Mouse (Mus musculus) adipocyte (in vitro differentiated cells): ENCODE measurements around the gene Foxp1.

Experiments
- DNase-seq: peaks from one replicate; pipeline ENCODE4 v3.0.0-alpha.2; 2016; ENCODE audit warnings: low spot score

Foxp1 gene

GRCm38 (mm10) chr6:99206437-99206870 lies 316.1 kb downstream of the Foxp1 start:
- DNase-seq: no peak

GRCm38 (mm10) chr6:99205587-99206436 lies 316.7 kb downstream of the Foxp1 start:
- no peak for DNase-seq

- no peak for DNase-seq
These were observed 317.5 kb downstream of the Foxp1 start for GRCm38 (mm10) chr6:99204780-99205586.

DNA sequence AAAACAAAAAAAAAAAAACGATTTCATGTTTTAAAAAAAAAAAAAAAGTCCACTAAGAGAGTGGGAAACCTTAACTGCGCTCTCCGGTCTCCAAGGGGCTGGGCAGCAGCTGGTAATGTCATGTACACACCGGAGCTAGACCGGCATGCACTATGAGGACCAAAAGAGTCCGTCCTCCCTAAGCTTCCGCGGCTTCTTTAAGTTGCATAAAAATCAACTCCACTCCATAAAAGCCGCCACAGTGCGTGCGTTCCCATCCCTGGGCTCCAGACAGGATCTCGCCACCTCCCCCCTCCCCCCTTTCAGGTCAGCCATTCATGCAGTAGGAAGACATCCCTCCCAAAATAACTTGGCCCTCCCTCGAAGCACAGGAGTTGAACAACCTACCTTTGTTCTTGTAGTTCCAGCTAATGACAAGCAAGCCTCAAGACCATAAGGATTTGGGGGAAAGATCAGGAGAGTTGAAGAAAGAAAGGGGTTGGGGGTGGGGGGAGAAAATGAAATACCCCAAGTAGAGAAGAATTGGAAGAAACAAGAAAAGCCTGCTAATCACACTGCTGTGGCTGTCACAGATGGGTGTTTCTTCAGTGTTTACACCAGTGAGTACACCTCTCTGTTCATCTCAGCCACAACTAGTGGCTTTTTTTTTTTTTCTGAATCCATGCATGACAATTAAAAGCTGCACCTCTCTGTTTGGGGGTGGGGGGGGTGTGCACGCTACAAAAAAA lies 318.3 kb downstream of the Foxp1 start:
- no peak for DNase-seq

DNA sequence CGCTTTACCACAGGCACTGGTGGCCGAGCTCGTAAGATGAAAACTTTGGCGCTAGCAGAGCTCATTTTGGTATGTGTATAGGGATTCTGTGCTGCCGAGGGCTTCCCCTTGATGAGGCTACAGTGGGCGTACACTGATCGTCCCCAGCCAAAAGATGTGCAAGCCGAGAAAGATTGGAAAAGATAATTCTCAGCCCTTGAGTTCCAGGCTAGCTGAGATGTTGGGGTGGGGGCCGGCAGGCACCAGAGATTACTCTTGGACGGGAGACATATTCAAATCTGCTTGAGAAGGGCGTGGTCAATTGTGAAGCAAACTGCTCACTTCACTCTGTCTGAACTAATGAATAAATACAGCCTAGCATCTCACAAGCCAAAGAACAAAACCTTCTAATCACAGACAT lies 319.3 kb downstream of the Foxp1 start:
- DNase-seq: no peak

DNA sequence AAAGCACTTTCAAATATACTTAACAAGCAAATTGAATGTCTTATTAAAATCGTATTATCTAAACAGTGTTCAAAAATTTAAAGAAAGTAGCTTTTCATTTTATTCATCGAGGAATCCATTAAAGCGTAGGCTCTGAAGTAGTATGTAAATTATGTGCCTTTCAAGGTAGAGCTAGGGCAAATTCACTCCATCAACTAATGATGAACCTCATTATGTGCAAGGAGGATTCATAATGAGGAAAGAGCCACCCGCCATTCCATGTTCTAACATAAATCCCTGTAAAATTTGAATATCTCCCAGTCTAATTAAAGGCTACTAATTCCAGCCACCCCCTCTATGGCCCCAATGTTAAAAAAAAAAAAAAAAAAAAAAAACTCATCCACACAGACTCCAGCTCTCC lies 319.7 kb downstream of the Foxp1 start:
- DNase-seq: no peak

DNA sequence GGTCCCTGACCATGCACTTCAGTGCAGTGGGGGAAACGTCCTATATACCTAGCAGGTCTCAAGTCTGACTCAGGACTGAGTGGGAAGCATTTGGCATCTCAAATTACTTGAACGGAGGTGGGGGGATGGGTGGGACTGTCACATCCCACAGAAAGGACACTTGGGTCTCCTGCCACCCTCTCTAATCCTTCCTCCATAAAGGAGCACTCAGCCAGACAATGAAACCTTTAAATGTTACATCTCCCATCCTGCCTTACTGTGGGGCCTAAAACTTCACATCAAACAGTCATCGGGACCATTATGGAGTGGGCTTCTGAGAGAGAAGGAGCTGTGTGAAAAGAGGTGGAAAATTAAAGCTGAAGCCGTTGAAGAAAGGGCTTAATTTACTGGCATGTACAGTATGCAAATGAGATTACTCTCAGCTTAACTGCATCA lies 321.2 kb downstream of the Foxp1 start:
- no peak for DNase-seq

GRCm38 (mm10) chr6:99200656-99201055 lies 321.9 kb downstream of the Foxp1 start:
- DNase-seq: no peak

- no peak for DNase-seq
These were observed 323.2 kb downstream of the Foxp1 start for GRCm38 (mm10) chr6:99199277-99199676.

GRCm38 (mm10) chr6:99193697-99194096 lies 328.8 kb downstream of the Foxp1 start:
- DNase-seq: no peak

DNA sequence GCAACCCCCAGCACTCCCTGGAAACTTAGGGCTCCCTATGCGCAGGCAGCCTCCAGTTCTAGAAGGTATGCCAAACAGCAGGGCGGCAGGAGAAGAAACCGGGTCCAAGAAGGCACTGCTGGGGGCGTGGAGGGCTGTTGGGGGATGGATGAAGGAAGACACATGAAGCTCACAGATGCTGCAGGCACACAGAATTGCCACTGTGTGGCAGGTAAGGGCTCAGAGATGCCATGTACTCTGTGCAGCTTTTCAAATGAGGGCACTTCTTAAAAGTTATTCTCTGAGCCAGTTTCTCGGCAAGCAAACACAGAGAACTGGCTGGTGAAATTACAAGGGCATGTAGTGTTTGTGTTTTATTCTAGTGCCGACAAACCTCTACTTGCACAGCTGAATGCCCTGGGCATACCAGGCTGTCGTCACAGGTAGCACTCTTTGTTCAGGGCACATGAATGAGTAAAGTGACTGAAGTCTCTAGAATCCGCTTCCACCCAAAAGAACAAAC lies 330.8 kb downstream of the Foxp1 start:
- DNase-seq: no peak

GRCm38 (mm10) chr6:99191041-99191635 lies 331.4 kb downstream of the Foxp1 start:
- DNase-seq: no peak

- no peak for DNase-seq
These were observed 332.6 kb downstream of the Foxp1 start for GRCm38 (mm10) chr6:99189967-99190366.

- no peak for DNase-seq
These were observed 333.9 kb downstream of the Foxp1 start for GRCm38 (mm10) chr6:99188366-99189216.

GRCm38 (mm10) chr6:99187914-99188313 lies 334.6 kb downstream of the Foxp1 start:
- DNase-seq: no peak

- DNase-seq: no peak
These were observed 335.1 kb downstream of the Foxp1 start for GRCm38 (mm10) chr6:99187415-99187814.

GRCm38 (mm10) chr6:99186569-99186968 lies 336.0 kb downstream of the Foxp1 start:
- no peak for DNase-seq

GRCm38 (mm10) chr6:99185797-99186196 lies 336.7 kb downstream of the Foxp1 start:
- no peak for DNase-seq

DNA sequence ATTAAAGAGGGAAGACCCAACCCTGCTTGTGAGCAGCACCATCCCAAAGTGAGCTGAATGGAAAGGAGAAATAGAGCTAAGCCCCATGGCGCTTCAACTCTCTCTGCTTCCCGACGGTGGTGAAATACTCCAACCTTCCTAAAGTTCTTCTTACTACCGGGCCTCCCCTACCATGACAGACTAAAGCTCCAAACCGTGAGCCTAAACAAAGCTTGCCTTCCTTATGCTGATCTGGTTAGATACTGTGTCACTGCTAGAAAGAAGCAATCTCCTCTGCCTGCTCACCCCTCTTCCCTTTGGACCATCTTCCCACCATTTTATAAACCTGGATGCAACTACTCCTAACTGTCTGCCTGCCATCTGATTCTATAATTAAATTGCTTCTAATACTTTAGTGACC lies 338.5 kb downstream of the Foxp1 start:
- DNase-seq: no peak

- no peak for DNase-seq
These were observed 339.7 kb downstream of the Foxp1 start for GRCm38 (mm10) chr6:99182777-99183176.

- no peak for DNase-seq
These were observed 346.3 kb downstream of the Foxp1 start for GRCm38 (mm10) chr6:99176216-99176615.
